Mouse (Mus musculus) left cerebral cortex, adult 11 months (tissue): ENCODE data around the gene Ccnb1ip1.

Experiments
- DNase-seq: peaks from one replicate; pipeline ENCODE4 v3.0.0; 2022; ENCODE audit warnings: low spot score

Ccnb1ip1 gene

GRCm38 (mm10) chr14:50784391-50785250 lies 22.9 kb downstream of the Ccnb1ip1 start:
- DNase-seq = no peak

GRCm38 (mm10) chr14:50782166-50782565 lies 25.4 kb downstream of the Ccnb1ip1 start:
- DNase-seq = no peak

GRCm38 (mm10) chr14:50771342-50771741 lies 36.2 kb downstream of the Ccnb1ip1 start:
- DNase-seq = no peak

- no peak for DNase-seq
Observed at GRCm38 (mm10) chr14:50765736-50766135, 41.8 kb downstream of the Ccnb1ip1 start.

- peak; percentile 9 for DNase-seq
Observed at GRCm38 (mm10) chr14:50758416-50759085, 49.0 kb downstream of the Ccnb1ip1 start.

- DNase-seq = no peak
Observed at GRCm38 (mm10) chr14:50744994-50745393, 62.5 kb downstream of the Ccnb1ip1 start, which contains the start of gene Olfr749. Gene Olfr749 (minus strand): TSS chr14:50745094.

DNA sequence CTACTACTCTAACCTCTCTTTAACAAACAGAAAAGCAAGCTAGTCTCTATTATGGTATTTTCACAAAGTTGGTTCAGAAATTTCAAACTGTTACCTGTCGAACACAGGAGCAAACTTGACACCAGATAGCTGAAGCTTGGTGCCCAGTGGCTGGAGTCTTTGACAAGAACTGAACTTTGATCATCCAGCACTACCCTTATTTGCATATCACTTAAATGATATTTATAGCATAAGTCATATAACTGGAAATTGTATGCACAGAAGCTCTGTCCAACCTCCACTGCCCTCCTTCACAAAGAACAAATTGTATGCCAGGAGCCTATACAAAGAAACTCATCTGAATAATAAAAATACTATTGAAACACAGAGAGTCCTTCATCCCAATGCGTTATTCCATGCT lies 65.9 kb downstream of the Ccnb1ip1 start:
- no peak for DNase-seq

- no peak for DNase-seq
Observed at GRCm38 (mm10) chr14:50740334-50740733, 67.2 kb downstream of the Ccnb1ip1 start.
